Mouse (Mus musculus) cerebellum, adult 2 months (tissue): ENCODE measurements around the gene Tjp1. TPM values are rescaled to one million over a fixed set of nuclear protein-coding genes. Genes with fewer than 3 reads are reported as not detected.

ENCODE experiments used
- DNase-seq, 2 experiments: peaks; one replicate each; pipeline ENCODE4 v3.0.0; 2021
- H3K27ac ChIP-seq: fragments of 200-500 bp; 2 replicates; pipeline ENCODE4 v1.5.1; 2012; ENCODE audit warnings: low read length, control low read depth, inconsistent platforms; ENCODE audit not compliant: insufficient read depth
- H3K27me3 ChIP-seq: fragments of 200-500 bp; 2 replicates; pipeline ENCODE4 v1.6.1; 2012; ENCODE audit warnings: inconsistent platforms, mild to moderate bottlenecking, low read length, moderate library complexity; ENCODE audit not compliant: control insufficient read depth, insufficient read depth
- H3K4me1 ChIP-seq: fragments of 200-500 bp; 2 replicates; pipeline ENCODE4 v1.6.1; 2011; ENCODE audit warnings: low read length; ENCODE audit not compliant: control insufficient read depth, insufficient read depth
- H3K4me3 ChIP-seq: fragments of 200-500 bp; replicated peaks from 2 replicates; pipeline ENCODE3; 2011; ENCODE audit warnings: mild to moderate bottlenecking, low read depth, low read length, control low read depth; ENCODE audit not compliant: insufficient read depth
- CTCF ChIP-seq: fragments of 200-500 bp; IDR thresholded peaks from 2 replicates; pipeline ENCODE4 v1.5.1; 2011; ENCODE audit warnings: low read depth, mild to moderate bottlenecking, control low read depth, low read length, moderate library complexity, borderline replicate concordance; ENCODE audit not compliant: insufficient read depth
- POLR2A ChIP-seq: fragments of 200-500 bp; IDR thresholded peaks from 2 replicates; pipeline ENCODE4 v1.6.1; 2011; ENCODE audit warnings: low read length, control low read depth, borderline replicate concordance; ENCODE audit not compliant: insufficient read depth
- WGBS: fragments of 180-500 bp; shearing (Covaris S2); methylation state at CpG from one replicate; pipeline ENCODE4 v1.1.7; 2018; 5-methylcytosine and 5-hydroxymethylcytosine counted together
- polyA plus RNA-seq: library from polyadenylated mRNA; depleted of rRNA; stranded (reverse); fragments of >200 nt; gene quantifications from 2 replicates; pipeline ENCODE4 v1.2.3, GENCODE M21; 2012

The Tjp1 gene
- polyA plus RNA-seq, 1 experiment = 44.3 TPM

DNA sequence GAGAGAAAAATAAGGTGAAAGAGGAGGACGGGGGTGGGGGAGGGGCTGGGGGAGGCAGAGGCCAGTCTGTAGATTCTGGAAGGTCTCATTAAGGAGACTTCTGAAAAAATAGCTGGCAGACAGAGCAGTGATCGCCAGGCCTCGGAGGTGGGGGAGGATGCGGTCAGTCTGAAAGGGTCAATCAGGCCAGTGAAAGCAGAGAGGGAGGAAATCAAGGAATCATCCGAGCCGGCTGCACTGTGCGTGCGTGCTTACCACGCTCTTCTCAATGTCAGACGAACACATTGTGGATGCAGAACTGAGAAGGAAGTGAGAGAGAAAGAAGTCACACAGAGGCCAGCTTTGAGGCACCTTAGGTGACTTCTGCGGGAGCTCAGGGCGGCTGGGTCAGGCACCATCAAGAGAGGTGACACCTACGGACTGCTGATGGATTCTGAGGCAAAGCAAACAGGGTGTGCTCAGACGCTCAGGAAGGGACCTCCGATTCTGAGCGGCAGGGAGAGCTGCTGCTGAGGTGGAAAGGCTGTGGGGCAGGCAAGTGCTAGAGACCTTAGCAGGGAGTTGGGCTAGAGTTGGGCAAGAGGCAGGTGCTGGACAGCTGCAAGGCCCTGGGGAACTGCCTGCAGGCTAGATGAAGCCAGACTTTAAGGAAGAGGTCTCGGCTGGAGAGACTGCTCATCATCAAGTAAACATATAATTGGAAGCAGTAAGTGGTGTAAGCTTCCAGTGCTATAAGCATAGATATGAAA, 133.7 kb downstream of the Tjp1 start:
- Histone ChIP-seq H3K27me3 (no peaks in the 10 kb centered on the region), H3K27ac (no peak overlapping the region; the same call in 1 of the 2 replicates), H3K4me1 (no peaks in the 10 kb centered on the region; the same call in 1 of the 2 replicates), H3K4me3 (no peak overlapping the region)
- TF ChIP-seq POLR2A (no peak), CTCF (no peak)
- 49% methylated on average over 17 of the region's 17 CpGs for WGBS
- DNase-seq = peak in 1 of 2 experiments; percentile 21

DNA sequence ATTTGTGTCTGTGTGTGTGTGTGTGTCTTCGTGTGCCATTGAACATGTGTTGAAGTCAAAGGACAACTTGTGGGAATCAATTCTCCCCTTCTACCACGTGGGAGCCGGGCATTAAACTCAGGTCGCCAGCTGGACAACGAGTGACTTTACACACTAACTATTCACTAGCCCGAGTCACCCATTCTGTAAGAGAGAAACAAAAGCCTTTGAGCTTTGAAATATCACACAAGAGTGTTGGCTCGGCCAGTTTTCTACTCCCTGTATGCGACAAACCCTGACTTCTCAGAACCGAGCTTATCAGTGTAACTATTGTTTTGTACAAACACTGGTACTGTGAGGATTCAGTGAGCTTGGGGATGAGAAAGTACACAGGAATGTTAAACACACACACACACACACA, 134.6 kb downstream of the Tjp1 start:
- WGBS = 73% methylated on average over 9 of the region's 9 CpGs
- DNase-seq = no peak
- Histone ChIP-seq H3K27ac (no peak overlapping the region), H3K4me1 (no peaks in the 10 kb centered on the region; the same call in 1 of the 2 replicates), H3K4me3 (no peak overlapping the region), H3K27me3 (no peaks in the 10 kb centered on the region)
- TF ChIP-seq CTCF = no peak
- TF ChIP-seq POLR2A = no peak

DNA sequence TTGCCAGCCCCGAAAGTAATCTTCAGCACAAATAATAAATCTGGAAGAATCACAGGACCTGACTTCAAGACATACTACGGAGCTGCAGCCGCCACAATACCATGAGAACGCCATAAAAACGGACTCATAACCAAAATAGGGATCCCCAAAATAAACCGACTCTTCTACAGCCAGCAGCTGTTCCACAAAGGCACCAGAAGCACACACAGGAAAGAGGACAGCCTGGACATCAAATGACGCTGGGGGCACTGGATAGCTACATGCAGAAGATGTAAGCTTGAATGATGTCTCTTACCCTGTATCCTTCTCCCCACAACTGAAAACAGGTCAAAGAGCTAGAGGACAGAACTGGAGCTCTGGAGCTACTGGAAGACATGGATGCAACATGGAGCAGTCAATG, 138.0 kb downstream of the Tjp1 start:
- TF ChIP-seq POLR2A (no peak), CTCF (no peak)
- no peaks in the 10 kb centered on the region for H3K27me3 ChIP-seq
- WGBS = 86% methylated on average over 7 of the region's 7 CpGs
- no peak overlapping the region for H3K4me3 ChIP-seq
- H3K27ac ChIP-seq = 0 out of 2 replicates have a peak overlapping the region, but pooled peaks have one; percentile 11
- DNase-seq = no peak
- H3K4me1 ChIP-seq = no peaks in the 10 kb centered on the region; the same call in 1 of the 2 replicates

DNA sequence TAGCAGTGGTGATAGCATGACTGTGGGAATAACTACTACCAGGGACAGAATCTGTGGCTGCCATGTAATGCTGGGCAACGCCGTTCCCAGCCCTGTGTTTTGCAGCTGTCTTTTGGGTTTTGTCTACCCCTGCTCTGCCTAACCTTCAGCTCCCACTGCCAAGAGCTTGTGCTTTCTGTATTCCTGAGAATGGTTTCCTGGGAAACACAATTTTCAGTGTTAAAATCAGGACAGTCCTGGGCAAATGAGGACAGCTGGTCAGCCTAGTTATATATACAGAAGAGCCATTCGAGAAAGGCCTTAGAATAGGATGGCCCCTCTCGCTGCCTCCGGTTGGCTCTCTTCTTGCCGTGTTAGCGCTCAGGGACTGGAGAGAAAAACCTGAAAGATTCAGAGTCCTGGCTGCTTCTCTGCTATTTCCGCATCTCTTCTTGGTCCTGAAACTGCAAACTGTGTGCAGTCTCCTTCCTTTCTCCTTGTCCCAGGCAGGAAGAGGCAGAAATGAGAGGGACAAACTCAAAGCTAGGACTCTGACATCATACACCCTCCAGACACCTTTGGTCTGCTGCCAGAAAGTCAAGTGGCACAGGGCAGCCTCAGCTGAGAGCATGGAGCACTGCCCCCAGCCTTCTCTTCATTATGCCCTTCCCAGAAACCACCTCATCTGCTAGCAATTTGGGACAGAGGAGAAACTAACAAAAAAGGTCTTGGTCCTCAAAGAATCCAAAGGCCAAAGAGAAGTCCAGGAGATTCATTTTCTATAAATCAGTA, 139.2 kb downstream of the Tjp1 start:
- DNase-seq = peak; percentile 20 to 41
- WGBS = 34% methylated on average over 8 of the region's 8 CpGs

DNA sequence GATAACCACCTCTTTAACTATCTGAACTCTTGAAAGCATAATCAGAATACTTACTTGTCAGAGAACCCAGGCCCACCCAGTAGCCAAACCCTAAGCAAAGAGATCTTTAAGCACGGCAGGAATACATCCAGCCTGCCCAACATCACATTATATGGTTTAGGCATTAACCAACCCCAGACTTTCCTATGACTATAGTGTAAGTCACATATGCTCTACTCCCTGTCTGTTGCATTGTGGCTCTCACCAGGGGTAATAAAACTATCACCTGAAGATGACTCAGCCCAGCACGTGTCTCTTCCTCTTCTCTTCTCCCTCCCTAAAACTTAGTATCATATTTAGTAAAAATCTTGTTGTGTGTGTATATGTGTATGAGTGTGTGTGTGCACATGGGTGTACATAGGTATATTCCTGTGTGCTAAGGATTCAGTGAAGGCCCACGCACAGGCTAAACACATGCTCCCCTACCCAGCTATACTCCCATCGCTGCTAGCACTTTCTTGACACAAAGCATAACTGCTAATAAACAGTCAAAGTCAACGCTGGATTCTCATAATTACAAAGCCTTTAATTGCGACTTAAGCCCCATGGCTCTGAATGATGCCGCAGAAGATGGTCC, 139.9 kb downstream of the Tjp1 start:
- no peak overlapping the region for H3K27ac ChIP-seq
- TF ChIP-seq POLR2A (no peak), CTCF (no peak)
- WGBS = 70% methylated on average over 7 of the region's 7 CpGs

More for the DNA sequence above, 139.2 kb downstream of the Tjp1 start:
- H3K27ac ChIP-seq = peak overlapping the region; percentile 34; the same call in 1 of the 2 replicates
- H3K4me3 ChIP-seq = no peak overlapping the region
- TF ChIP-seq CTCF (no peak), POLR2A (no peak)
- H3K27me3 ChIP-seq = no peaks in the 10 kb centered on the region
- H3K4me1 ChIP-seq = no peaks in the 10 kb centered on the region

DNA sequence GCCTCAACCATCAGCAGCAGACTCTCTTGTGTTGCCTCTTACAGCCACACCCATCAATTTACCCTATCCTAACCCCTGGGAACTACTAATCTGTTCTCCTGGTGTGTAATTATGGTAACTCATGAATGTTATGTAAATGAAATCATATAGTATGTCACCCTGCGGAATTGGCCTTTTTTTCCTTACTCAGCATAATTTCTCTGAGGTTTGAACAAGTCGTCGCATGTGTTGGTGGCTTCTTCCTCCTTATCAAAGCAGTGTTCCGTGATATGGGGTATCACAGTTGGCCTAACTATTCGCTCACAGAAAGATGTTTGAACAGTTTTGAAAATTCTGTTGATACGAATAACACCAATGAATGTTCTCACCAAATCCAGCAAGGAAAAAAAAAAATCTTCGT, 142.8 kb downstream of the Tjp1 start:
- 93% methylated on average over 7 of the region's 7 CpGs for WGBS
- Histone ChIP-seq H3K27ac (no peak overlapping the region), H3K27me3 (no peaks in the 10 kb centered on the region), H3K4me1 (no peaks in the 10 kb centered on the region), H3K4me3 (no peak overlapping the region)
- DNase-seq = no peak
- TF ChIP-seq CTCF = no peak
- TF ChIP-seq POLR2A = no peak

More for the DNA sequence above, 139.9 kb downstream of the Tjp1 start:
- Histone ChIP-seq H3K4me3 (no peak overlapping the region), H3K4me1 (no peaks in the 10 kb centered on the region), H3K27me3 (no peaks in the 10 kb centered on the region)
- DNase-seq = no peak

DNA sequence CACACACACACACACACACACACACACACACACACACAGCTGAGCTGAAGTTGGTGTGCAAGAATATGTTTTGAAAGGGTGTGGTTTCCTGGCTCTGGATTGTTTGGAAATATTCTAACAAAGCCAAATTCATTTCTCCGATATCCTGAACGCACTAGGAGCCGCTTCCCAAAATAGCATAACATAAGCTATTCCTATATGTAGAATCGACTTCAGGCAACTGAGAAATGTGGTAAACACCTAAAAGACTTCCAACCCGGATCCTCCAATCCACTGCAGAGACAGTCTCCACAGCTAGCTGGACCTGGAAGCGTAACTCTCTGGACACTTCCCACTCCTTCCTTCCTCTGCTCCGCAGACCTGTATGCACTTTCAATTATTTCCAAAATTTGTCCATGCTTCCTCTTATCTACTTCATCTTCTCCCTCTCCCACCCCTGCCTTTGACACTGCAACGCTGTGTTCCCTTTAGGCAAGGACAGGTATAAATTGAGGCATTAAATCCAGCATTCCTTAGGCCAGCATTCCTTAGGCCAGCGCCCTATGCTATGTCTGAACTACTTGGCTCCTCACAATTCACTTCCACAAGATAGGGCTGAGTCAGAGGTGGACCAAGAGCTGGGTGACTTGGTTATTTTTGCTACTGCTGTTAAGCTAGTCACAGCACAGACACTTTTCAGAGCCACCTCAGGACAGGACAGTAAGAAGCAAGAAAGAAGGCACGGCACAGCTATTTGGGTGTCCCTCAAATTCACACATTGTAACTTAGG, 144.9 kb downstream of the Tjp1 start:
- WGBS = 89% methylated on average over 10 of the region's 10 CpGs
- Histone ChIP-seq H3K27ac (no peak overlapping the region), H3K4me1 (no peaks in the 10 kb centered on the region), H3K27me3 (no peaks in the 10 kb centered on the region), H3K4me3 (no peak overlapping the region)
- TF ChIP-seq CTCF (no peak), POLR2A (no peak)
- DNase-seq = no peak
